Mouse (Mus musculus) kidney, embryonic 16.5 days (tissue): ENCODE measurements around the gene Borcs6. TPM values are rescaled to one million over a fixed set of nuclear protein-coding genes. Genes with fewer than 3 reads are reported as not detected.

Source experiments
- ATAC-seq: fragments of 200-750 bp; cut with Nextera tagmentation; 2 replicates; pipeline ENCODE4 v1.8.0; 2017; ENCODE audit warnings: moderate TSS enrichment; ENCODE audit not compliant: low FRiP score, low TSS enrichment
- H3K27ac ChIP-seq: fragments of 300-500 bp; sonication (generic); 2 replicates; pipeline ENCODE4 v1.5.1; 2014; ENCODE audit warnings: low read length
- H3K27me3 ChIP-seq: fragments of 300-500 bp; sonication (generic); 2 replicates; pipeline ENCODE4 v1.6.1; 2014; ENCODE audit warnings: low read length, control low read depth, mixed read lengths; ENCODE audit not compliant: insufficient read depth
- H3K36me3 ChIP-seq: fragments of 300-500 bp; sonication (generic); 2 replicates; pipeline ENCODE4 v1.6.1; 2014; ENCODE audit warnings: low read length, control low read depth, mixed read lengths; ENCODE audit not compliant: insufficient read depth
- H3K4me1 ChIP-seq: fragments of 300-500 bp; sonication (generic); 2 replicates; pipeline ENCODE4 v1.6.1; 2014; ENCODE audit warnings: low read length, control low read depth, mixed read lengths; ENCODE audit not compliant: insufficient read depth
- H3K4me2 ChIP-seq: fragments of 300-500 bp; sonication (generic); replicated peaks from 2 replicates; pipeline ENCODE4 v1.6.1; 2014; ENCODE audit warnings: low read depth, low read length
- H3K4me3 ChIP-seq: fragments of 300-500 bp; sonication (generic); 2 replicates; pipeline ENCODE4 v1.5.1; 2014; ENCODE audit warnings: mild to moderate bottlenecking, low read length
- H3K9ac ChIP-seq: fragments of 300-500 bp; sonication (generic); replicated peaks from 2 replicates; pipeline ENCODE4 v1.6.1; 2014; ENCODE audit warnings: low read length
- H3K9me3 ChIP-seq: fragments of 300-500 bp; sonication (generic); 2 replicates; pipeline ENCODE4 v1.6.1; 2016; ENCODE audit warnings: low read length, control low read depth
- WGBS: fragments of 180-500 bp; shearing (Covaris S2); extraction: QIAGEN DNeasy Blood & Tissue Kit; methylation state at CpG from one replicate; pipeline ENCODE4 v1.1.7; 2014; 5-methylcytosine and 5-hydroxymethylcytosine counted together
- polyA plus RNA-seq: library from polyadenylated mRNA; unstranded; fragments of >200 nt; fragmentation: Nextera tagmentation; extraction: Ambion mirVana; gene quantifications from 2 replicates; pipeline ENCODE4 v1.2.1, GENCODE M21; 2015

The Borcs6 gene
- polyA plus RNA-seq, 1 experiment from 2014 or later = 8.0 TPM

GRCm38 (mm10) chr11:69105227-69105626 is 45.7 kb downstream of the Borcs6 start:
- no peak overlapping the region for H3K4me3 ChIP-seq
- H3K36me3 ChIP-seq = peaks cover 76% of the 10 kb centered on the region
- 87% methylated on average over 6 of the region's 6 CpGs for WGBS
- no peak for ATAC-seq
- no peak overlapping the region for H3K4me2 ChIP-seq
- no peaks in the 10 kb centered on the region for H3K27me3 ChIP-seq
- no peak overlapping the region for H3K9ac ChIP-seq
- H3K9me3 ChIP-seq = no peaks in the 10 kb centered on the region
- no peak overlapping the region for H3K27ac ChIP-seq
- H3K4me1 ChIP-seq = peaks cover 10% of the 10 kb centered on the region

- Histone ChIP-seq H3K27me3 (no peaks in the 10 kb centered on the region), H3K27ac (no peak overlapping the region), H3K9me3 (no peaks in the 10 kb centered on the region), H3K4me3 (no peak overlapping the region), H3K4me2 (no peak overlapping the region), H3K4me1 (peaks cover 4% of the 10 kb centered on the region; the same call in 1 of the 2 replicates), H3K36me3 (peaks cover 76% of the 10 kb centered on the region), H3K9ac (peak overlapping the region; percentile 31; the same call in 1 of the 2 replicates)
- 71% methylated on average over 2 of the region's 2 CpGs for WGBS
- ATAC-seq = no peak
These were observed 46.3 kb downstream of the Borcs6 start for GRCm38 (mm10) chr11:69105796-69106195.

GRCm38 (mm10) chr11:69106299-69106698 is 46.8 kb downstream of the Borcs6 start:
- Histone ChIP-seq H3K9me3 (no peaks in the 10 kb centered on the region), H3K36me3 (peaks cover 71% of the 10 kb centered on the region), H3K4me2 (no peak overlapping the region), H3K9ac (no peak overlapping the region), H3K4me3 (no peak overlapping the region), H3K4me1 (peaks cover 3% of the 10 kb centered on the region; the same call in 1 of the 2 replicates), H3K27ac (no peak overlapping the region), H3K27me3 (no peaks in the 10 kb centered on the region)
- WGBS = 94% methylated on average over 11 of the region's 11 CpGs
- ATAC-seq = no peak

GRCm38 (mm10) chr11:69106842-69107241 is 47.3 kb downstream of the Borcs6 start:
- WGBS = 90% methylated on average over 11 of the region's 11 CpGs
- no peaks in the 10 kb centered on the region for H3K27me3 ChIP-seq
- no peak overlapping the region for H3K9ac ChIP-seq
- no peak overlapping the region for H3K27ac ChIP-seq
- H3K4me3 ChIP-seq = no peak overlapping the region
- H3K4me2 ChIP-seq = no peak overlapping the region
- H3K9me3 ChIP-seq = no peaks in the 10 kb centered on the region
- H3K36me3 ChIP-seq = peaks cover 65% of the 10 kb centered on the region
- no peak for ATAC-seq
- peaks cover 3% of the 10 kb centered on the region; the same call in 1 of the 2 replicates for H3K4me1 ChIP-seq

GRCm38 (mm10) chr11:69107676-69108075 is 48.2 kb downstream of the Borcs6 start:
- Histone ChIP-seq H3K27me3 (no peaks in the 10 kb centered on the region), H3K36me3 (peaks cover 57% of the 10 kb centered on the region), H3K27ac (no peak overlapping the region), H3K4me1 (peaks cover 3% of the 10 kb centered on the region; the same call in 1 of the 2 replicates), H3K9me3 (no peaks in the 10 kb centered on the region), H3K9ac (no peak overlapping the region), H3K4me2 (no peak overlapping the region), H3K4me3 (no peak overlapping the region)
- ATAC-seq = no peak
- 86% methylated on average over 11 of the region's 11 CpGs for WGBS

- peaks cover 3% of the 10 kb centered on the region; the same call in 1 of the 2 replicates for H3K4me1 ChIP-seq
- ATAC-seq = no peak
- no peak overlapping the region for H3K27ac ChIP-seq
- peaks cover 51% of the 10 kb centered on the region for H3K36me3 ChIP-seq
- no peaks in the 10 kb centered on the region for H3K27me3 ChIP-seq
- H3K9me3 ChIP-seq = no peaks in the 10 kb centered on the region
- 89% methylated on average over 9 of the region's 9 CpGs for WGBS
- no peak overlapping the region for H3K4me2 ChIP-seq
- no peak overlapping the region for H3K9ac ChIP-seq
- H3K4me3 ChIP-seq = no peak overlapping the region
These were observed 48.7 kb downstream of the Borcs6 start for GRCm38 (mm10) chr11:69108223-69108622.

GRCm38 (mm10) chr11:69109032-69109900 is 49.7 kb downstream of the Borcs6 start:
- H3K4me3 ChIP-seq = no peak overlapping the region
- no peak overlapping the region for H3K27ac ChIP-seq
- no peaks in the 10 kb centered on the region for H3K27me3 ChIP-seq
- WGBS = 85% methylated on average over 13 of the region's 13 CpGs
- H3K9me3 ChIP-seq = no peaks in the 10 kb centered on the region
- H3K4me2 ChIP-seq = no peak overlapping the region
- ATAC-seq = no peak
- H3K4me1 ChIP-seq = peaks cover 3% of the 10 kb centered on the region; the same call in 1 of the 2 replicates
- H3K9ac ChIP-seq = no peak overlapping the region
- peaks cover 41% of the 10 kb centered on the region for H3K36me3 ChIP-seq

- peak overlapping the region; percentile 51 for H3K4me3 ChIP-seq
- H3K27ac ChIP-seq = peak overlapping the region; percentile 46
- WGBS = under 1% methylated on average over 30 of the region's 30 CpGs
- ATAC-seq = peak; percentile 66; the same call in 1 of the 2 replicates
- H3K9ac ChIP-seq = peak overlapping the region; percentile 59
- peak overlapping the region; percentile 60 for H3K4me2 ChIP-seq
- no peaks in the 10 kb centered on the region for H3K9me3 ChIP-seq
- H3K36me3 ChIP-seq = peaks cover 29% of the 10 kb centered on the region
- peaks cover 3% of the 10 kb centered on the region; the same call in 1 of the 2 replicates for H3K4me1 ChIP-seq
- no peaks in the 10 kb centered on the region for H3K27me3 ChIP-seq
These were observed 51.0 kb downstream of the Borcs6 start for GRCm38 (mm10) chr11:69110319-69111046.
